Mouse (Mus musculus) hindbrain, embryonic 11.5 days (tissue): ENCODE results near the gene Gabpa. TPM values are rescaled to one million over a fixed set of nuclear protein-coding genes. Genes with fewer than 3 reads are reported as not detected.

Experiments used
- polyA plus RNA-seq: library from polyadenylated mRNA; unstranded; fragments of >200 nt; fragmentation: Nextera tagmentation; extraction: Ambion mirVana; gene quantifications from 2 replicates; pipeline ENCODE4 v1.2.1, GENCODE M21; 2014

Gabpa gene
- polyA plus RNA-seq, 1 experiment from 2014 or later = 34.8 TPM

Other genes with a start within 250 kb of the Gabpa start
- gene Mrpl39, start 99.2 kb upstream of the Gabpa start, polyA plus RNA-seq = 55.2 and 56.2 TPM in 2 replicates
- gene Jam2, start 60.8 kb upstream of the Gabpa start, polyA plus RNA-seq = 70.4 and 80.0 TPM in 2 replicates
- 760 and 772 TPM in 2 replicates for gene Atp5j, start 700 bp downstream of the Gabpa start, polyA plus RNA-seq